Mouse (Mus musculus) forebrain, embryonic 12.5 days (tissue): ENCODE data around the gene Cd9. TPM values are rescaled to one million over a fixed set of nuclear protein-coding genes. Genes with fewer than 3 reads are reported as not detected.

Experiments
- ATAC-seq: fragments of 200-750 bp; cut with Nextera tagmentation; 2 replicates; pipeline ENCODE4 v1.8.0; 2017; ENCODE audit warnings: moderate TSS enrichment; ENCODE audit not compliant: low FRiP score
- H3K27ac ChIP-seq: fragments of 300-500 bp; sonication (generic); 2 replicates; pipeline ENCODE4 v1.5.1; 2016; ENCODE audit warnings: mild to moderate bottlenecking
- H3K27me3 ChIP-seq: fragments of 300-500 bp; sonication (generic); 2 replicates; pipeline ENCODE4 v1.6.1; 2016; ENCODE audit warnings: mild to moderate bottlenecking
- H3K36me3 ChIP-seq: fragments of 300-500 bp; sonication (generic); replicated peaks from 2 replicates; pipeline ENCODE4 v1.6.1; 2016; ENCODE audit warnings: mild to moderate bottlenecking
- H3K4me1 ChIP-seq: fragments of 300-500 bp; sonication (generic); 2 replicates; pipeline ENCODE4 v1.6.1; 2016
- H3K4me2 ChIP-seq: fragments of 300-500 bp; sonication (generic); 2 replicates; pipeline ENCODE4 v1.6.1; 2016; ENCODE audit warnings: mild to moderate bottlenecking, moderate library complexity
- H3K4me3 ChIP-seq: fragments of 300-500 bp; sonication (generic); replicated peaks from 2 replicates; pipeline ENCODE4 v1.5.1; 2016; ENCODE audit warnings: mild to moderate bottlenecking
- H3K9ac ChIP-seq: fragments of 300-500 bp; sonication (generic); 2 replicates; pipeline ENCODE4 v1.6.1; 2016; ENCODE audit warnings: mild to moderate bottlenecking
- H3K9me3 ChIP-seq: fragments of 300-500 bp; sonication (generic); 2 replicates; pipeline ENCODE4 v1.6.1; 2016
- WGBS: fragments of 180-500 bp; shearing (Covaris S2); methylation state at CpG from one replicate; pipeline ENCODE4 v1.1.7; 2016; 5-methylcytosine and 5-hydroxymethylcytosine counted together
- polyA plus RNA-seq: library from polyadenylated mRNA; unstranded; fragments of >200 nt; fragmentation: Nextera tagmentation; extraction: Ambion mirVana; gene quantifications from 2 replicates; pipeline ENCODE4 v1.2.1, GENCODE M21; 2016

The Cd9 gene
- polyA plus RNA-seq, 1 experiment from 2014 or later: 44.2 TPM

DNA sequence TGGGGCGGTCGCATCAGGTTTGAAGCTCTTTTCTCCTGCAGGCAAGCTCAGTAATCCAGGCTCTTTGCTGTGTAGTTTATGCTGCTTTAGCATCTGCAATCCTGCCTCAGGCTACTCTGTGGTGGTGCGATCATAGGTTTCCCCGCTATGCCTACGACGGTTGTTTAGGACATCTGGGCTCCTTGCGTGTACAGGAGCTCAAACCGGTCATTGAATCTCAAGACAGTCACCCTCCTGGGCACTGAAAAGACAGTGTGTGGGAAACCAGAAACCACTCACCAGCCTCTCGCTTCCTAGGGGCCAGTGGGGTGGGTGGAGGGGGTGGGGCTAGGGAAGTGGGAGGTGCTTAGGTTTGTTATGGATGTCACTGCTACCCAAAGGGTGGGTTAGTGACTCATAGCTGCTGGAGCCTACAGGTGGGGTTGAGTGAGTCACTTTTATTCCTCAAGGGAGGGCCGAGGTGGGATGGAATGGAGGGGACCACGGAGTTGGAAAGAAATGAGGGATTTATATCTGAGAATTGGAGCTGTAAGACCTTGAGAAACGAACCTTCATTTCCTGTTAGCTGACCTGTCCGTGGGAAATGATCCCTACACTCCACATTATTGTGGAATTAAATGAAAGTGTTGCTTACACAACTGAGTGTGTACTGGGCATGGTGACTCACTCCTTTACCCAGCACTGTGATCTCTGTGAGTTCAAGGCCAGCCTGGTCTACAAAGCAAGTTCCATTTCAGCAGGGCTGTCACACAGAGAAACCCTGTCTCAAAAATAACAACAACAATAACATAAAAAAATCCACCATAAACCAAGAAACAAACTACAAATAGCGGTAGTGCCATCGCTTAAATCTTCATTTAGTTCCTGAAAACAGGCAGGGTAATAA, 69.1 kb downstream of the Cd9 start:
- no peaks in the 10 kb centered on the region for H3K36me3 ChIP-seq
- no peak overlapping the region for H3K4me3 ChIP-seq
- no peak overlapping the region for H3K9ac ChIP-seq
- peaks cover 10% of the 10 kb centered on the region; the same call in 1 of the 2 replicates for H3K27me3 ChIP-seq
- H3K4me2 ChIP-seq: no peak overlapping the region
- no peak overlapping the region for H3K27ac ChIP-seq
- H3K9me3 ChIP-seq: no peaks in the 10 kb centered on the region
- no peak for ATAC-seq
- WGBS: 65% methylated on average over 15 of the region's 15 CpGs
- peaks cover 21% of the 10 kb centered on the region for H3K4me1 ChIP-seq

- Histone ChIP-seq H3K27ac (no peak overlapping the region), H3K27me3 (peaks cover 10% of the 10 kb centered on the region; the same call in 1 of the 2 replicates), H3K4me2 (no peak overlapping the region), H3K4me1 (peaks cover 21% of the 10 kb centered on the region), H3K9ac (no peak overlapping the region), H3K4me3 (no peak overlapping the region), H3K9me3 (no peaks in the 10 kb centered on the region), H3K36me3 (no peaks in the 10 kb centered on the region)
- ATAC-seq: no peak
- 81% methylated on average over 3 of the region's 3 CpGs for WGBS
These were observed 70.4 kb downstream of the Cd9 start for GRCm38 (mm10) chr6:125424156-125424555.

- ATAC-seq: no peak
- no peak overlapping the region for H3K4me2 ChIP-seq
- no peak overlapping the region for H3K27ac ChIP-seq
- WGBS: 38% methylated on average over 13 of the region's 13 CpGs
- no peak overlapping the region for H3K4me3 ChIP-seq
- no peaks in the 10 kb centered on the region for H3K9me3 ChIP-seq
- H3K9ac ChIP-seq: no peak overlapping the region
- peaks cover 10% of the 10 kb centered on the region; the same call in 1 of the 2 replicates for H3K27me3 ChIP-seq
- H3K36me3 ChIP-seq: no peaks in the 10 kb centered on the region
- peaks cover 21% of the 10 kb centered on the region for H3K4me1 ChIP-seq
These were observed 71.1 kb downstream of the Cd9 start for GRCm38 (mm10) chr6:125423507-125423906.

GRCm38 (mm10) chr6:125423099-125423498, 71.5 kb downstream of the Cd9 start:
- WGBS: 53% methylated on average over 3 of the region's 3 CpGs
- Histone ChIP-seq H3K27me3 (peaks cover 10% of the 10 kb centered on the region; the same call in 1 of the 2 replicates), H3K4me1 (peaks cover 21% of the 10 kb centered on the region), H3K36me3 (no peaks in the 10 kb centered on the region), H3K4me2 (peak overlapping the region; percentile 44), H3K9ac (0 out of 2 replicates have a peak overlapping the region, but pooled peaks have one; percentile 27), H3K27ac (no peak overlapping the region), H3K9me3 (no peaks in the 10 kb centered on the region), H3K4me3 (no peak overlapping the region)
- no peak for ATAC-seq

GRCm38 (mm10) chr6:125422051-125422822, 72.4 kb downstream of the Cd9 start:
- Histone ChIP-seq H3K4me3 (peak overlapping the region; percentile 23; the same call in 1 of the 2 replicates), H3K9me3 (no peaks in the 10 kb centered on the region), H3K4me1 (peaks cover 21% of the 10 kb centered on the region), H3K4me2 (peak overlapping the region; percentile 44), H3K36me3 (no peaks in the 10 kb centered on the region), H3K9ac (0 out of 2 replicates have a peak overlapping the region, but pooled peaks have one; percentile 27), H3K27ac (no peak overlapping the region), H3K27me3 (peaks cover 10% of the 10 kb centered on the region; the same call in 1 of the 2 replicates)
- peak; percentile 49; the same call in 1 of the 2 replicates for ATAC-seq
- WGBS: 23% methylated on average over 19 of the region's 20 CpGs

DNA sequence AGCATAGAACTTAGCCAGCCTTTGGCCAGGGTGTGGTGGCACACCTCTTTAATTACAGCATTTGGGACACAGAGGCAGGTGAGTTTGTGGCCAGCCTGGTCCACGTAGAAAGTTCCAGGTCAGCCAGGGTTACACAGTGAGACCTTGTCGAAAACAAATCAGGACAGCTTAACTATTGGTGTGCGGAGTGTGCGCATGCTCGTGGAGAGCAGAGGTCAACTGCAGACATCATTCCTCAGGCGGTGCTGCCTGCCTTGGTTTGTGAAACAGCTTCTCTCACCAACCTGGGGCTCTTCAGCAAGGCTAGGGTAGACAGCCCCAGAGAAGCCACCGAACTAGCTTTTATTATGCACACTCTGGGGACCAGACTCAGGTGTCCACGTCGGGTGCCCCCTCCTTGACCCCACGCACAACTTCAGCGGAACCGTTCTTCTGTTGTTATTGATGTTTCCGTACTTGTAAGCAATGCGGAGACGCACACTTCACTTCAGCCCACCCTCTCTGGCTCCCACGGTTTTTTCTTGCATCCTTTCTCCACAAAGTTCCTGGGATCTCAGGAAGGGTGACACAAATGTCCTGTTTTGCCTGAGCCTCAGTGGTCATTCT, 74.0 kb downstream of the Cd9 start:
- 78% methylated on average over 16 of the region's 16 CpGs for WGBS

DNA sequence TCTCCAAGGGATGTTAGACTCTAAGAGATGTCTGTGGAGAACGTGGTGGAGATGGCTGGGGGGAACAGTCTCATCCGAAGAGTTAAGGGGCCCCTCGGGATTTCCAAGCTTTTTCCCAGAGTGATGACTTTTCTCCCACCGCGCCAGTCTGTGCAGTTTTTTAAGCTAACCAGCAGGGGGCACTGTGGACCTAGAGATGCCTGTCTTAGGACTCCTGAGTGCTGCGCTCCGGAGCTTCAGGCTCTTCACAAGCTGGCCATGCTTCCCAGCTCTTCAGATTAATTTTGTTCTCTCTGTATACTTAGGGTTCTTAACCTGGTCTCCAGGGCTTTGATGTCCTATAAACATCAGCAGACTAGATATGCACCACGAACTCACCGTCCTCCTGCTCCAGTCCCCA, 75.8 kb downstream of the Cd9 start:
- Histone ChIP-seq H3K4me3 (no peak overlapping the region), H3K27ac (no peak overlapping the region), H3K9me3 (no peaks in the 10 kb centered on the region), H3K4me1 (peaks cover 15% of the 10 kb centered on the region), H3K4me2 (no peak overlapping the region), H3K9ac (no peak overlapping the region), H3K36me3 (no peaks in the 10 kb centered on the region), H3K27me3 (peaks cover 9% of the 10 kb centered on the region; the same call in 1 of the 2 replicates)
- 17% methylated on average over 9 of the region's 9 CpGs for WGBS
- ATAC-seq: peak; percentile 77

More for the DNA sequence above, 74.0 kb downstream of the Cd9 start:
- Histone ChIP-seq H3K4me1 (peaks cover 15% of the 10 kb centered on the region), H3K36me3 (no peaks in the 10 kb centered on the region), H3K27ac (no peak overlapping the region), H3K9ac (no peak overlapping the region), H3K4me2 (no peak overlapping the region), H3K4me3 (no peak overlapping the region), H3K9me3 (no peaks in the 10 kb centered on the region), H3K27me3 (peaks cover 10% of the 10 kb centered on the region; the same call in 1 of the 2 replicates)
- ATAC-seq: no peak

DNA sequence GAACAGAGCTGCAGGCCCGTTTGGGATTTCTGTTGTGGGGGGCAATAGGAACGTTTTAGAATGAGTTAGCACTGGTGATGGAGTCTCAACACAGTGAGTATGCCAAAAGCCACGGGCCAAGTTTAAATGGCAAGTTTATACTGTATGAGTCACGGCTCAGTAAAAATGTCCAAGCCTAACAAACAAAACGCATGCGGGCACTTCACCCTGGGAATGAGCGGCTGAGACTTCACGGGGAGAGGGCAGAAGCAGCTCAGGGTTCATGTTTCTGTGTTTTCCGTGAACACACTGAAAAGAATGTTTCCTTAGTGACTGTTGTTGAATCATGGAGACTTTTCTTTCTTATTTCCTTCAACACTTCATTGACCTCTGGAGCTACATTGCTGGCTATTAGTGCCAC, 81.3 kb downstream of the Cd9 start:
- H3K9me3 ChIP-seq: no peaks in the 10 kb centered on the region
- 77% methylated on average over 9 of the region's 9 CpGs for WGBS
- no peak overlapping the region for H3K4me2 ChIP-seq

GRCm38 (mm10) chr6:125411661-125412060, 82.9 kb downstream of the Cd9 start:
- ATAC-seq: no peak
- Histone ChIP-seq H3K4me1 (no peaks in the 10 kb centered on the region), H3K36me3 (no peaks in the 10 kb centered on the region), H3K9me3 (no peaks in the 10 kb centered on the region), H3K27me3 (no peaks in the 10 kb centered on the region), H3K27ac (no peak overlapping the region), H3K4me2 (no peak overlapping the region), H3K9ac (no peak overlapping the region), H3K4me3 (no peak overlapping the region)
- 94% methylated on average over 6 of the region's 6 CpGs for WGBS

More for the DNA sequence above, 81.3 kb downstream of the Cd9 start:
- H3K9ac ChIP-seq: no peak overlapping the region
- H3K4me1 ChIP-seq: no peaks in the 10 kb centered on the region
- no peak for ATAC-seq
- no peaks in the 10 kb centered on the region for H3K36me3 ChIP-seq
- H3K27me3 ChIP-seq: no peaks in the 10 kb centered on the region
- no peak overlapping the region for H3K27ac ChIP-seq
- no peak overlapping the region for H3K4me3 ChIP-seq

DNA sequence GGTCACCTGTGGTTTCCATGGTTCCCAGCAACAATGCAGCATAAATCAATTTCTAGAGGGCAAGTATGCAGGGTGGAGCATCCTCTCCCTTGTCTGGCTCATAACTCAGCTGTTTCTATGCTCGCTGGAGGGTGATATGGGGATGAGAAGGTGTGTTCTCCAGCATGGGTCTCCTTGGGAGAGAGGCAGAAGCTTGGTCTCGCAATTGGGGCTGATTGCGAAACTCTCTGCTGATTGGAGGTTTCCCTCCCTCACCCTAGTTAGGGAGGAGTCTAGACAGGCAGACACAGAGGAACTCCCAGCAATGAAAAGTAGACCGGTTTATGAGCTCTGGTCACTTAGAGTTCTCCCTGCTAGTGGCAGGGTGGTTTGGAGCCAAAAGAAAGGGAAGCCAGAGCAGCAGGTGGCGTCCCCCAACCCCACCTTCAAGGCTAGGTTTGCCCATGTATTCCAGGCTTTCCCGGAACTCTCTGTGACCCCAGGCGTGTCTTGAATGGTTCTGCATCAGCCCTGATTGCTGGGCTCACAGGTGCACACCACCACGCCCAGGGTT, 83.5 kb downstream of the Cd9 start:
- Histone ChIP-seq H3K4me2 (no peak overlapping the region), H3K4me1 (no peaks in the 10 kb centered on the region), H3K36me3 (no peaks in the 10 kb centered on the region), H3K27me3 (no peaks in the 10 kb centered on the region), H3K9me3 (no peaks in the 10 kb centered on the region), H3K4me3 (no peak overlapping the region), H3K27ac (no peak overlapping the region), H3K9ac (no peak overlapping the region)
- WGBS: 66% methylated on average over 8 of the region's 8 CpGs
- ATAC-seq: no peak

GRCm38 (mm10) chr6:125410551-125410950, 84.0 kb downstream of the Cd9 start:
- no peak overlapping the region for H3K27ac ChIP-seq
- H3K4me2 ChIP-seq: no peak overlapping the region
- no peaks in the 10 kb centered on the region for H3K27me3 ChIP-seq
- no peaks in the 10 kb centered on the region for H3K36me3 ChIP-seq
- H3K9me3 ChIP-seq: no peaks in the 10 kb centered on the region
- H3K4me1 ChIP-seq: no peaks in the 10 kb centered on the region
- ATAC-seq: no peak
- no peak overlapping the region for H3K9ac ChIP-seq
- H3K4me3 ChIP-seq: no peak overlapping the region
- 81% methylated on average over 11 of the region's 11 CpGs for WGBS
